Mouse (Mus musculus) heart, postnatal 0 days (tissue): ENCODE data around the gene Sbno1. TPM values are rescaled to one million over a fixed set of nuclear protein-coding genes. Genes with fewer than 3 reads are reported as not detected.

Experiments used
- ATAC-seq: fragments of 200-750 bp; cut with Nextera tagmentation; 2 replicates; pipeline ENCODE4 v1.8.0; 2017; ENCODE audit warnings: low read depth, moderate number of reproducible peaks, moderate library complexity; ENCODE audit not compliant: insufficient read depth
- DNase-seq: peaks from one replicate; pipeline ENCODE4 v3.0.0-alpha.2; 2016; ENCODE audit warnings: low spot score
- H3K27ac ChIP-seq: fragments of 300-500 bp; sonication (generic); 2 replicates; pipeline ENCODE4 v1.5.1; 2014; ENCODE audit warnings: low read depth, mild to moderate bottlenecking
- H3K27me3 ChIP-seq: fragments of 300-500 bp; sonication (generic); 2 replicates; pipeline ENCODE4 v1.6.1; 2014; ENCODE audit warnings: low read length, mixed read lengths; ENCODE audit not compliant: control insufficient read depth, insufficient read depth
- H3K36me3 ChIP-seq: fragments of 300-500 bp; sonication (generic); replicated peaks from 2 replicates; pipeline ENCODE4 v1.6.1; 2014; ENCODE audit warnings: low read length, mixed read lengths; ENCODE audit not compliant: control insufficient read depth, insufficient read depth
- H3K4me1 ChIP-seq: fragments of 300-500 bp; sonication (generic); 2 replicates; pipeline ENCODE4 v1.6.1; 2014; ENCODE audit warnings: antibody characterized with exemption; ENCODE audit not compliant: control insufficient read depth, insufficient read depth
- H3K4me2 ChIP-seq: fragments of 300-500 bp; sonication (generic); 2 replicates; pipeline ENCODE4 v1.6.1; 2014; ENCODE audit warnings: low read depth, mild to moderate bottlenecking, low read length, moderate library complexity
- H3K4me3 ChIP-seq: fragments of 300-500 bp; sonication (generic); 2 replicates; pipeline ENCODE4 v1.5.1; 2014; ENCODE audit warnings: low read depth, low read length
- H3K9ac ChIP-seq: fragments of 300-500 bp; sonication (generic); replicated peaks from 2 replicates; pipeline ENCODE4 v1.6.1; 2014; ENCODE audit warnings: low read depth, low read length, mixed read lengths
- H3K9me3 ChIP-seq: fragments of 300-500 bp; sonication (generic); replicated peaks from 2 replicates; pipeline ENCODE4 v1.6.1; 2016; ENCODE audit warnings: low read length; ENCODE audit not compliant: control insufficient read depth
- CTCF ChIP-seq: IDR thresholded peaks from 2 replicates; pipeline ENCODE4 v1.5.1; 2016; ENCODE audit warnings: antibody characterized with exemption, control low read depth, low read depth
- EP300 ChIP-seq: IDR thresholded peaks from 2 replicates; pipeline ENCODE4 v1.6.1; 2016; ENCODE audit warnings: antibody characterized with exemption, low read depth
- WGBS: fragments of 180-500 bp; shearing (Covaris S2); extraction: QIAGEN DNeasy Blood & Tissue Kit; methylation state at CpG from one replicate; pipeline ENCODE4 v1.1.7; 2014; 5-methylcytosine and 5-hydroxymethylcytosine counted together
- polyA plus RNA-seq: library from polyadenylated mRNA; unstranded; fragments of >200 nt; fragmentation: Nextera tagmentation; extraction: Ambion mirVana; gene quantifications from 2 replicates; pipeline ENCODE4 v1.2.1, GENCODE M21; 2015
- total RNA-seq: library from RNA; depleted of rRNA; stranded (reverse); fragments of >200 nt; gene quantifications from 2 replicates; pipeline ENCODE4 v1.2.3, GENCODE M21; 2014; ENCODE audit warnings: low replicate concordance

Gene Sbno1
- total and polyA plus RNA-seq, 2 experiments from 2014 or later = 33.8 to 52.8 TPM

DNA sequence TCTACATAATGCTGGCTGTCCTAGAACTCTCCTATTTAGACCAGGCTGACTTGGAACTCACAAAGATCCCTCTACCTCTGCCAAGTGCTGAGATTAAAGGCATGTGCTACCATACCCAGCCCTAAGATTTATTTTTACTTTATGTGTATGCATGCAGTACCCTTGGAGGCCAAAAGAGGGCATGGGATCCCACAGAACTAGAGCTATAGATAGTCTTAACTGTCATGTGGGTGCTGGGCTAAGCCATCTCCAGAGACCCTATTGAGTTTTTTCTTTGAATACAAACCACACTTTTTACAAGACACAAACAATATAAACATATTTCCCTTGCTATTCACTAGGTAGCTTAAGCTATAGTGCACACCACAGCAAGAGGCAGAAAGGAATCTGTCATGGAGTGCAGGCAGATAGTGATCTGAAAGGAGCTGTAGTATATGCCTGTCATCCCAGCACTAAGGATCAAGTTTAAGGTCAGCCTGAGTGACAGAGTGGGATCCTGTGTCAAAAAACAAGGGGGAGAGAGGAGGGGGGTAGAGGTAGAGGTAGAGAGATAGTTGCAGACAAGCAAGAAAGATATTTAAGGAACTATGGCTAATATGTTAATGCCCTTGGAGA is 6.7 kb upstream of the Sbno1 start:
- Histone ChIP-seq H3K36me3 (no peaks in the 10 kb centered on the region), H3K27ac (no peak overlapping the region), H3K9ac (no peak overlapping the region), H3K4me3 (no peak overlapping the region), H3K4me1 (no peaks in the 10 kb centered on the region), H3K4me2 (no peak overlapping the region), H3K9me3 (no peaks in the 10 kb centered on the region), H3K27me3 (no peaks in the 10 kb centered on the region)
- ATAC-seq (peak; percentile 85), DNase-seq (peak; percentile 70)
- peak; percentile 85 for TF ChIP-seq CTCF
- TF ChIP-seq EP300 = no peak

GRCm38 (mm10) chr5:124426475-124427071 is 772 bp upstream of the Sbno1 start:
- DNase-seq (no peak), ATAC-seq (no peak)
- Histone ChIP-seq H3K27ac (peak overlapping the region; percentile 80), H3K4me2 (peak overlapping the region; percentile 45), H3K9me3 (no peaks in the 10 kb centered on the region), H3K27me3 (no peaks in the 10 kb centered on the region), H3K4me3 (no peak overlapping the region), H3K9ac (no peak overlapping the region), H3K4me1 (no peaks in the 10 kb centered on the region; the same call in 1 of the 2 replicates), H3K36me3 (0 out of 2 replicates have a peak, but pooled peaks cover 6% of the 10 kb centered on the region)
- WGBS = 94% methylated on average over 10 of the region's 10 CpGs
- no peak for TF ChIP-seq CTCF
- no peak for TF ChIP-seq EP300

GRCm38 (mm10) chr5:124424723-124425411 is 934 bp downstream of the Sbno1 start:
- no peaks in the 10 kb centered on the region for H3K9me3 ChIP-seq
- 0% methylated on average over 63 of the region's 63 CpGs for WGBS
- DNase-seq (no peak), ATAC-seq (peak; percentile 47)
- no peaks in the 10 kb centered on the region; the same call in 1 of the 2 replicates for H3K4me1 ChIP-seq
- H3K27me3 ChIP-seq = no peaks in the 10 kb centered on the region
- 0 out of 2 replicates have a peak, but pooled peaks cover 6% of the 10 kb centered on the region for H3K36me3 ChIP-seq
- peak overlapping the region; percentile 85 for H3K4me2 ChIP-seq
- TF ChIP-seq EP300 (no peak), CTCF (no peak)
- H3K4me3 ChIP-seq = peak overlapping the region; percentile 78
- H3K27ac ChIP-seq = peak overlapping the region; percentile 79
- H3K9ac ChIP-seq = peak overlapping the region; percentile 82

DNA sequence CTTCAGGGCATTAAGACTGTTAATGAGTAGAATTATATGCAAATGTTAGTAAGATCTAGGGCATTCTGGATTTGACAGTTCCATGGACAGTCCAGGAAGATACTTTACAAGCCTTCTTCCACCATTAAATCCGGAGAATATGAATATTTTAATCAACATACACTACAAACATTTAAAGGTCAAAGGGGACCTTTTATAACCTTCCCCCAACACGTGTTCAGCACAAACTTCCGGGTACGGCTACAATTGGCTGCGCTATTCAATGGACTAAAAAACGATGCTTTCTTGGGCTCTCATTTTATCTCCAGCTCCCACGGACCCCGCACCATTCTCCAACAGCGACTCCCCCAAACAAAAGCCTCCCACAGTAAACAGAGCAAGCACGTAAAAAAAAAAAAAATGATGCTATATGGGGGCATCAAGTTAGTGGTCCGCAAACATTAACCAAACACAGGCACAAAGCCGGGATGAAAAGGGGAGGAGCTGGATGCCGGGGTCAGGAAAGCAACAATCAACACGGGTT is 1.5 kb downstream of the Sbno1 start:
- no peak for DNase-seq
- ATAC-seq = no peak
- TF ChIP-seq CTCF (no peak), EP300 (no peak)
- H3K36me3 ChIP-seq = 0 out of 2 replicates have a peak, but pooled peaks cover 6% of the 10 kb centered on the region
- H3K4me3 ChIP-seq = peak overlapping the region; percentile 78
- 1% methylated on average over 14 of the region's 14 CpGs for WGBS
- H3K27me3 ChIP-seq = no peaks in the 10 kb centered on the region
- H3K4me1 ChIP-seq = no peaks in the 10 kb centered on the region; the same call in 1 of the 2 replicates
- H3K9ac ChIP-seq = peak overlapping the region; percentile 82
- peak overlapping the region; percentile 85 for H3K4me2 ChIP-seq
- H3K27ac ChIP-seq = peak overlapping the region; percentile 79
- no peaks in the 10 kb centered on the region for H3K9me3 ChIP-seq

- Histone ChIP-seq H3K27ac (no peak overlapping the region), H3K4me1 (no peaks in the 10 kb centered on the region; the same call in 1 of the 2 replicates), H3K36me3 (0 out of 2 replicates have a peak, but pooled peaks cover 6% of the 10 kb centered on the region), H3K4me3 (no peak overlapping the region), H3K4me2 (no peak overlapping the region), H3K9ac (no peak overlapping the region), H3K9me3 (no peaks in the 10 kb centered on the region), H3K27me3 (no peaks in the 10 kb centered on the region)
- DNase-seq (no peak), ATAC-seq (no peak)
- 83% methylated on average over 2 of the region's 2 CpGs for WGBS
- TF ChIP-seq CTCF (no peak), EP300 (no peak)
Observed at GRCm38 (mm10) chr5:124421786-124422185, 4.0 kb downstream of the Sbno1 start.
